9 mouse cellular contexts compared by ENCODE assay signal in genomic region chr2:72288932-72289534, GRCm38 (mm10).
"Had no signal": no experiment of that assay in that cellular context is flagged by ENCODE, and none has a peak within 500 bp of the region (broad histone marks: within the 10 kb centered on the region; RNA-seq: fewer than 3 reads in every experiment).

No protein-coding gene starts in this region.

- H3K27ac ChIP-seq: kidney, postnatal 0 days; layer of hippocampus, adult 2 months; limb, embryonic 15.5 days; liver, embryonic 12.5 days; midbrain, embryonic 13.5 days; neural tube, embryonic 15.5 days had no signal

- DNase-seq: kidney, adult 9 months; kidney, postnatal 4 days; lung, embryonic 14.5 days had no signal

- H3K9me3 ChIP-seq: limb, embryonic 15.5 days; liver, embryonic 12.5 days; midbrain, embryonic 13.5 days; neural tube, embryonic 15.5 days had no signal

- H3K36me3 ChIP-seq: limb, embryonic 15.5 days; liver, embryonic 12.5 days; midbrain, embryonic 13.5 days; neural tube, embryonic 15.5 days had no signal

- H3K4me2 ChIP-seq: limb, embryonic 15.5 days; liver, embryonic 12.5 days; midbrain, embryonic 13.5 days; neural tube, embryonic 15.5 days had no signal

- H3K27me3 ChIP-seq: limb, embryonic 15.5 days; liver, embryonic 12.5 days had no signal

- ATAC-seq: liver, embryonic 12.5 days; midbrain, embryonic 13.5 days had no signal

- H3K4me3 ChIP-seq: layer of hippocampus, adult 2 months; limb, embryonic 15.5 days; liver, embryonic 12.5 days; midbrain, embryonic 13.5 days; neural tube, embryonic 15.5 days had no signal

- H3K9ac ChIP-seq: limb, embryonic 15.5 days; liver, embryonic 12.5 days; lung, embryonic 14.5 days; midbrain, embryonic 13.5 days; neural tube, embryonic 15.5 days had no signal
